In the genomic region with DNA sequence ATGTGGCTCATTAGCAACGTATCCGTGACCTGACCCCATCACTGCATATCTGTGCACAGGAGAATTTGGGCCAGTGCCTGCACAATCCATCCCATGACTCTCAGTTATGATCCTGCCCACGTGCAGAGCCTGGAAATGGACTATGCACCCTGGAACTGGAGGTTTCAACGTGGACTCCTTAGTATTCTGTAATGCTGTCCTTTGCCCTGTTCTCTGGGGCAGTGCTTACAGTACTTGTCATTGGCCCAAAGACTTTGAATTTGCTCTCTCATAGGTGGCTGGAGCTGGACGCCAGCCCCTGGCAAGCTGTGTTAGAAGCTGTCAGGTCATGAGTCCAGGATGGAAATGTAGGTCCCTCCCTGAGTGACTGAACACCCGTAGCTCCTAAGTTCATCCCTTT, we compare ENCODE assay signal across 24 mouse cellular contexts.
DNase-seq lines count a peak whose midpoint lies in the region; ATAC-seq and TF ChIP-seq lines count a peak whose summit lies in the region.
"Had no signal": no experiment of that assay in that cellular context is flagged by ENCODE, and none has a peak within 500 bp of the region (broad histone marks: within the 10 kb centered on the region; RNA-seq: fewer than 3 reads in every experiment).

No protein-coding gene starts in this region.

- TF ChIP-seq CTCF in hindbrain, postnatal 0 days (IDR thresholded peaks at IDR 0.05; ENCODE audit: low read depth) = no peak

- H3K9ac ChIP-seq in kidney, embryonic 15.5 days = no peak overlapping the region
- H3K9ac ChIP-seq in intestine, embryonic 15.5 days = no peak overlapping the region
- H3K9ac ChIP-seq in hindbrain, postnatal 0 days (replicated peaks; ENCODE audit: low read length) = no peak overlapping the region
- H3K9ac ChIP-seq: embryonic facial prominence, embryonic 15.5 days; heart, embryonic 12.5 days; limb, embryonic 15.5 days; neural tube, embryonic 15.5 days had no signal

- no peak for ATAC-seq in kidney, embryonic 15.5 days (replicated peaks; ENCODE audit: low FRiP score)
- ATAC-seq in intestine, embryonic 15.5 days = peak; percentile 34; the same call in 1 of the 2 replicates
- no peak for ATAC-seq in hindbrain, postnatal 0 days
- no peak for ATAC-seq in activated CD4-positive, CD25-positive, alpha-beta regulatory T cell, adult 4 months
- ATAC-seq: CD4-positive, CD25-positive, alpha-beta regulatory T cell, adult 4 months; forebrain, embryonic 16.5 days; lung, postnatal 0 days; midbrain, embryonic 16.5 days had no signal

- H3K36me3 ChIP-seq in kidney, embryonic 15.5 days = no peaks in the 10 kb centered on the region
- no peaks in the 10 kb centered on the region for H3K36me3 ChIP-seq in intestine, embryonic 15.5 days
- H3K36me3 ChIP-seq in hindbrain, postnatal 0 days (ENCODE audit: insufficient read depth, low read length) = no peaks in the 10 kb centered on the region
- H3K36me3 ChIP-seq: embryonic facial prominence, embryonic 15.5 days; heart, embryonic 12.5 days; limb, embryonic 15.5 days; midbrain, embryonic 10.5 days; neural tube, embryonic 15.5 days had no signal

- H3K4me1 ChIP-seq in kidney, embryonic 15.5 days = peaks cover 6% of the 10 kb centered on the region; the same call in 1 of the 2 replicates
- H3K4me1 ChIP-seq in intestine, embryonic 15.5 days (replicated peaks) = no peaks in the 10 kb centered on the region
- no peaks in the 10 kb centered on the region for H3K4me1 ChIP-seq in hindbrain, postnatal 0 days (ENCODE audit: insufficient read depth, low read length)
- H3K4me1 ChIP-seq: embryonic facial prominence, embryonic 15.5 days; heart, embryonic 12.5 days; limb, embryonic 15.5 days; midbrain, embryonic 10.5 days had no signal

- H3K4me3 ChIP-seq in kidney, embryonic 15.5 days (replicated peaks) = no peak overlapping the region
- H3K4me3 ChIP-seq in intestine, embryonic 15.5 days (replicated peaks) = no peak overlapping the region
- no peak overlapping the region for H3K4me3 ChIP-seq in hindbrain, postnatal 0 days (ENCODE audit: low read length)
- H3K4me3 ChIP-seq: embryonic facial prominence, embryonic 15.5 days; heart, embryonic 12.5 days; left cerebral cortex, adult 2 months; limb, embryonic 15.5 days; midbrain, embryonic 10.5 days; neural tube, embryonic 15.5 days had no signal

- H3K27me3 ChIP-seq in kidney, embryonic 15.5 days = peaks cover 8% of the 10 kb centered on the region; the same call in 1 of the 2 replicates
- no peaks in the 10 kb centered on the region for H3K27me3 ChIP-seq in intestine, embryonic 15.5 days (replicated peaks)
- H3K27me3 ChIP-seq in hindbrain, postnatal 0 days (ENCODE audit: insufficient read depth, low read length) = no peaks in the 10 kb centered on the region
- H3K27me3 ChIP-seq: embryonic facial prominence, embryonic 15.5 days; limb, embryonic 15.5 days; neural tube, embryonic 15.5 days had no signal

- H3K27ac ChIP-seq in kidney, embryonic 15.5 days = no peak overlapping the region
- H3K27ac ChIP-seq in intestine, embryonic 15.5 days = no peak overlapping the region
- no peak overlapping the region for H3K27ac ChIP-seq in hindbrain, postnatal 0 days
- H3K27ac ChIP-seq: embryonic facial prominence, embryonic 15.5 days; left cerebral cortex, adult 2 months; limb, embryonic 15.5 days; midbrain, embryonic 10.5 days; neural tube, embryonic 15.5 days had no signal

- no peaks in the 10 kb centered on the region for H3K9me3 ChIP-seq in kidney, embryonic 15.5 days (replicated peaks)
- no peaks in the 10 kb centered on the region for H3K9me3 ChIP-seq in intestine, embryonic 15.5 days
- no peaks in the 10 kb centered on the region for H3K9me3 ChIP-seq in hindbrain, postnatal 0 days (ENCODE audit: low read length)
- H3K9me3 ChIP-seq: embryonic facial prominence, embryonic 15.5 days; heart, embryonic 12.5 days; limb, embryonic 15.5 days; midbrain, embryonic 10.5 days; neural tube, embryonic 15.5 days had no signal

- WGBS in kidney, embryonic 15.5 days = 78% methylated on average over 6 of the region's 6 CpGs
- WGBS in intestine, embryonic 15.5 days = 70% methylated on average over 6 of the region's 6 CpGs
- WGBS in hindbrain, postnatal 0 days = 70% methylated on average over 6 of the region's 6 CpGs

- DNase-seq in kidney, adult 18-20 months = peak; percentile 83
- DNase-seq in kidney, adult 9 months = peak; percentile 96
- peak; percentile 84 to 93 for DNase-seq in kidney, postnatal 36 days
- DNase-seq in hindbrain, postnatal 0 days (ENCODE audit: low spot score) = no peak
- DNase-seq: cerebellum, adult 11 months; cerebellum, adult 9-11 months; gastrocnemius, postnatal 25 days; heart, adult 18-20 months; heart, postnatal 10 days; left cerebral cortex, postnatal 4 days; thymus, postnatal 14 days had no signal

- no peak overlapping the region for H3K4me2 ChIP-seq in kidney, embryonic 15.5 days
- H3K4me2 ChIP-seq in intestine, embryonic 15.5 days (replicated peaks) = no peak overlapping the region
- no peak overlapping the region for H3K4me2 ChIP-seq in hindbrain, postnatal 0 days (ENCODE audit: low read depth, low read length)
- H3K4me2 ChIP-seq: embryonic facial prominence, embryonic 15.5 days; heart, embryonic 12.5 days; limb, embryonic 15.5 days; neural tube, embryonic 15.5 days had no signal
